Mouse (Mus musculus): ENCODE measurements around the gene Ipo9.

GRCm38 (mm10) chr1:135385161-135385560 is 45.1 kb downstream of the Ipo9 start:
- no peak for TF ChIP-seq TAL1 (IDR thresholded peaks at IDR 0.05; ENCODE audit: low read length)
- no peak for TF ChIP-seq GATA1 (IDR thresholded peaks at IDR 0.05; ENCODE audit: low read length)

Measured in erythroblast, embryonic 14.5 days (primary cell).